Mouse (Mus musculus) spleen, adult 2 months (tissue): ENCODE results near the gene Otp. TPM values are rescaled to one million over a fixed set of nuclear protein-coding genes. Genes with fewer than 3 reads are reported as not detected.

ENCODE experiments used
- DNase-seq, 2 experiments: peaks; one replicate each; pipeline versions ENCODE4 v3.0.0 to v3.0.0-alpha.2; 2012 to 2021; ENCODE audit warnings: low spot score in 2 of 2, low read depth in 1 of 2
- H3K27ac ChIP-seq: fragments of 200-500 bp; 2 replicates; pipeline ENCODE4 v1.5.1; 2012; ENCODE audit warnings: low read length, inconsistent platforms; ENCODE audit not compliant: insufficient read depth
- H3K27me3 ChIP-seq: fragments of 200-500 bp; 2 replicates; pipeline ENCODE4 v1.6.1; 2012; ENCODE audit warnings: mild to moderate bottlenecking, moderate library complexity, low read length, inconsistent platforms; ENCODE audit not compliant: control insufficient read depth, insufficient read depth
- H3K36me3 ChIP-seq: fragments of 200-500 bp; 2 replicates; pipeline ENCODE4 v1.6.1; 2012; ENCODE audit warnings: mild to moderate bottlenecking, low read length, inconsistent platforms; ENCODE audit not compliant: control insufficient read depth, insufficient read depth
- H3K4me1 ChIP-seq: fragments of 200-500 bp; 2 replicates; pipeline ENCODE4 v1.6.1; 2011; ENCODE audit warnings: inconsistent platforms; ENCODE audit not compliant: control insufficient read depth, insufficient read depth, insufficient read length
- H3K4me3 ChIP-seq: fragments of 200-500 bp; 2 replicates; pipeline ENCODE4 v1.5.1; 2011; ENCODE audit warnings: mild to moderate bottlenecking, inconsistent platforms; ENCODE audit not compliant: insufficient read depth, insufficient read length; ENCODE audit errors: extremely low read depth
- CTCF ChIP-seq: fragments of 200-500 bp; IDR thresholded peaks from 2 replicates; pipeline ENCODE4 v1.5.1; 2011; ENCODE audit warnings: mild to moderate bottlenecking, inconsistent platforms; ENCODE audit not compliant: insufficient read depth, insufficient read length, insufficient replicate concordance; ENCODE audit errors: extremely low read depth
- POLR2A ChIP-seq: fragments of 200-500 bp; IDR thresholded peaks from 2 replicates; pipeline ENCODE4 v1.6.1; 2011; ENCODE audit warnings: low read depth, low read length, inconsistent platforms
- WGBS: fragments of 180-500 bp; shearing (Covaris S2); methylation state at CpG from one replicate; pipeline ENCODE4 v1.1.7; 2018; 5-methylcytosine and 5-hydroxymethylcytosine counted together
- polyA plus RNA-seq: library from polyadenylated mRNA; depleted of rRNA; stranded (reverse); fragments of >200 nt; gene quantifications from 2 replicates; pipeline ENCODE4 v1.2.3, GENCODE M21; 2012

Gene Otp
- polyA plus RNA-seq, 1 experiment = not detected

DNA sequence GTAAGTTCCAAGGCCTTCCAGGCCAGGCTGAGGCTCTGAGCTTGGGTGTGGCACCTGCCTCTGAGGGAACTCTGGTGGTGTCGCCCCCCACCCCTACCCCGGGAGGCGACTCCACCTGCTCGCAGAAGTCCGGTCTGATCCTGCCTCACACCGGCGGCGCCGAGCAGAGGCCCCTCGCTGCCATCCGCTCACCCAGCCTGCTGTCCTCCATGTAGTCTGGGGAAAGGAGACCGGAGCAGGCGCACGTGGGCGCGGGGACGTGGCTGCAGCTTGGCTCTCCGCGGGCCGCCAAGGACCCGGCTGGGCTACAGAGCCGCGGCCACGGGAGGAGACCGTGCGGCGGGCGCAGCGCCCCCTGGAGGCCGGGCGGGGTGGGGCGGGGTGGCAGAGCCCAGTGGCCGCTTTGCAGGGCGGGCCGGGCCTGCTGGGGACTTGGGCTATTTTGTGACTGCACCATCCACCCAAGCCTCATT is 6.9 kb upstream of the Otp start:
- 3% methylated on average over 32 of the region's 35 CpGs for WGBS
- Histone ChIP-seq H3K4me1 (peaks cover 2% of the 10 kb centered on the region; the same call in 1 of the 2 replicates), H3K27me3 (peaks cover 32% of the 10 kb centered on the region), H3K27ac (no peak overlapping the region), H3K36me3 (no peaks in the 10 kb centered on the region), H3K4me3 (peak overlapping the region; percentile 6; the same call in 1 of the 2 replicates)
- DNase-seq = no peak
- TF ChIP-seq CTCF (peak; percentile 52; the same call in 1 of the 2 replicates), POLR2A (no peak)

DNA sequence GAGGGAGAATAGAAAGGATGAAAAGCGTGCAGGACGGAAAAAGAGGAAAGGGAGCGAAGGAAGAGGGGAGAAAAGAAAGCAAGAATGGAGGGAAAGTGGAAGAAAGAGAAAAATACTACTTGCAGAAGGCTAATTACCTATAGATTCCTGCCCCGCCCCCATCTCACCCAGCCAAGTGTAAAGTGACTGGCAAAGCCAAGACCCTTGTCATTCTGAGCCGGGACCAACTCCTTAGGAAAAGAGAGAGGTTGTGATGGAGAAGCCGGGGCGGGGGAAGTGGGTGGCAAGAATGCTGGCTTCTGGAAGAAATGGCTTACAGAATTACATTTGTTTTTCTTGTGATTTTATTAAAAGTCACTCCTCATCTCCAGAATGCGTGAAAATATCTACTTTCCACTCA is 5.9 kb upstream of the Otp start:
- peaks cover 2% of the 10 kb centered on the region; the same call in 1 of the 2 replicates for H3K4me1 ChIP-seq
- no peak overlapping the region for H3K27ac ChIP-seq
- TF ChIP-seq POLR2A = no peak
- TF ChIP-seq CTCF = no peak
- no peaks in the 10 kb centered on the region for H3K36me3 ChIP-seq
- H3K4me3 ChIP-seq = no peak overlapping the region
- WGBS = 22% methylated on average over 8 of the region's 8 CpGs
- peaks cover 36% of the 10 kb centered on the region for H3K27me3 ChIP-seq
- DNase-seq = no peak

DNA sequence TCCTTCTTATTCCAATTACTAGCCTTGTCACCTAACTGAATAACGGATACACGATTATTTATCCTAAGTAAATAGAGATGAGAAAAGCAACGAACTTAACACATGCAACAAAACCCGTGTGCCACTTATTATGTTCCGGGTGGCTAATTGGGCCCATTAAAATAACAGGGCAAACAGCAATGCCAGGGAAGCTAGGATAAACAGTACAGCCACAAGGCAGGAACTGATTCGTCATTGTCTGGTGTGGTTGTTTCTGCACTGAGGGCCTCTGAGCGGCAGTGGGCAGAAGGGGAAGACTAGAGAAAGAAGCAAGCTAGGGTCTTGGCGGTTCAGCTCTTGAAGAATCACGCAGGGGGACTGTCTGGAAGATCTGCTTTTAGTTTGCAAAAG is 5.3 kb upstream of the Otp start:
- Histone ChIP-seq H3K4me3 (no peak overlapping the region), H3K27me3 (peaks cover 36% of the 10 kb centered on the region), H3K27ac (no peak overlapping the region), H3K36me3 (no peaks in the 10 kb centered on the region), H3K4me1 (peaks cover 2% of the 10 kb centered on the region; the same call in 1 of the 2 replicates)
- no peak for DNase-seq
- 6% methylated on average over 9 of the region's 9 CpGs for WGBS
- no peak for TF ChIP-seq CTCF
- TF ChIP-seq POLR2A = no peak

DNA sequence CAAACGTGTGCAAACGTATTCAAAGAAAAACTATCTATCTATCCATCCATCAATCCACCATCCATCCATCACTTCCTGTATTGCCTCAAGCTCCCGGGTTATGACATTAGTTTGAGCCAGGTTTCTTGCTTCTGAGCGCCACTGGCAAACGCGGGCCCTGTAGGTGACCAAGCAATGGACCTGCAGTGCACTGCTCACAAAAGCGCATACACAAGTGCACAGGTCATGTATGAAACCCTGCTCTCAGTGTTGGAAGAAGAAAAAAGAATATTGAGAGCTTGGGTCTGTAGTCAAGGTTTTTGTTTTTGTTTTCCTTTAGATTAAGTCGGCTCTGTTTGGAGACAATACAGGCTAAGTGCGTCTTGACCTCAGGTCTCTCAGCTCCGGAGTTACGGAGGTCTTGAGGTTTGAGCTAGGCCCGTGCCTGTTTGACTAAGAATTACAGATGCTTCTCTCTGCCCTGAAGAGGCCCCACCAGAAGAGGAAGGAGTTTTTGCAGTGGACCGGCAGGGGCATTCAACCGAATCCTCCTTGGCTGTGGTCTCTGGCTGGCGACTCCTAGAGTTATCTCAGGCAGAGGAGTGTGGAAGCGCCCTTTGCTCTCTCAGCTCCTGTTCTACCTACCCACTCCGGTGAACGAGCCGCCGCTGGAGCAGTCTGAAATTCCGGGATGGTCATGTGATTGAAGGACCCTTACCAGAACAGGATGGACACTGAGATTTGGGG is 4.8 kb upstream of the Otp start:
- Histone ChIP-seq H3K27me3 (peaks cover 40% of the 10 kb centered on the region), H3K4me3 (no peak overlapping the region), H3K4me1 (peaks cover 2% of the 10 kb centered on the region; the same call in 1 of the 2 replicates), H3K27ac (no peak overlapping the region), H3K36me3 (no peaks in the 10 kb centered on the region)
- no peak for DNase-seq
- 5% methylated on average over 21 of the region's 21 CpGs for WGBS
- no peak for TF ChIP-seq CTCF

DNA sequence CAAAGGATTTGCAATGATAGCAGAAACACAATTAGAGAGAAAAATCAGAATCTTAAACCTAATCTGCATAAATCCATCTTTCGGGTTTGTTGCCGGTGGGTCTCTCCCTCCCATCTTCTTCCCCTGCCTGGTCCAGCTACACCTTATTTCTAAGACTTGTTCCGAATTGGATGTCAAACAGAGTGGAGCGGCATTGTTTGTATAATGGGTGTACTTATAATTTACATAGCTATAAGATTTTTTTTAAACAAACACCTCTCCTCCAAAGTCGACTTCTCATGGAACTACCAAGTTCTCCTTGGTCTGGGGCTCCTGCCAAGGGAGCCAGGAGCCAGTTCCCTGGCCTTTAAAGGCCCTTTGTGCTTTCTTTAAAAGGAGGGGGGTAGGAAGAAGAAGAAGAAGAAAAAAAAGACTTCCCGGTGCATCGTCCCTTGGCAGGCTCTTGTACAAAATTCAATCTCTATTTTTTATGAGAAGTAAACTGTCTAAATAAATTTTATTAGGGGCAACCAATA is 3.5 kb upstream of the Otp start:
- H3K4me1 ChIP-seq = peaks cover 2% of the 10 kb centered on the region; the same call in 1 of the 2 replicates
- DNase-seq = no peak
- WGBS = 11% methylated on average over 7 of the region's 7 CpGs
- H3K36me3 ChIP-seq = no peaks in the 10 kb centered on the region
- H3K4me3 ChIP-seq = no peak overlapping the region
- no peak overlapping the region for H3K27ac ChIP-seq
- H3K27me3 ChIP-seq = peaks cover 47% of the 10 kb centered on the region
- TF ChIP-seq CTCF (no peak), POLR2A (no peak)

DNA sequence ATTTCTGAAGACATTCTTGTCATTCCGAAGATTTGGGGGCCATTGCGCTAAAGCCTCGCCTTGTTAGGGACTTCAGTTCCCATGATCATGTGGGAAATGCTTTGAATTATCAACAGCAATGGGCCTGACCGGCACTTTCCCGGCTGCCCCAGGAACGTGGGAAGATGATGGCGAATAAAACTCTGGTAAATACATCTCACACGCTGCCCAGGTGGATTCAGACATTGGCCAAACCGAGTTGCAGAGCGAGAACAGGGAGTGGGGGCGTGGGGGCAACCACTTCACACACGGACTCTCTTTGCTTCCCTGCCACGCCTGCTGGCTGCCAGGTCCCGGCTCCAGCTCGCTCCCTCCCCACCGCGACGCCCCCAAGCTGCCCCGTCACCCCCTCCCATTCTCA is 3.0 kb upstream of the Otp start:
- Histone ChIP-seq H3K4me1 (peaks cover 2% of the 10 kb centered on the region; the same call in 1 of the 2 replicates), H3K27me3 (peaks cover 52% of the 10 kb centered on the region), H3K36me3 (no peaks in the 10 kb centered on the region), H3K27ac (no peak overlapping the region), H3K4me3 (no peak overlapping the region)
- DNase-seq = no peak
- 10% methylated on average over 19 of the region's 19 CpGs for WGBS
- TF ChIP-seq CTCF (no peak), POLR2A (no peak)

DNA sequence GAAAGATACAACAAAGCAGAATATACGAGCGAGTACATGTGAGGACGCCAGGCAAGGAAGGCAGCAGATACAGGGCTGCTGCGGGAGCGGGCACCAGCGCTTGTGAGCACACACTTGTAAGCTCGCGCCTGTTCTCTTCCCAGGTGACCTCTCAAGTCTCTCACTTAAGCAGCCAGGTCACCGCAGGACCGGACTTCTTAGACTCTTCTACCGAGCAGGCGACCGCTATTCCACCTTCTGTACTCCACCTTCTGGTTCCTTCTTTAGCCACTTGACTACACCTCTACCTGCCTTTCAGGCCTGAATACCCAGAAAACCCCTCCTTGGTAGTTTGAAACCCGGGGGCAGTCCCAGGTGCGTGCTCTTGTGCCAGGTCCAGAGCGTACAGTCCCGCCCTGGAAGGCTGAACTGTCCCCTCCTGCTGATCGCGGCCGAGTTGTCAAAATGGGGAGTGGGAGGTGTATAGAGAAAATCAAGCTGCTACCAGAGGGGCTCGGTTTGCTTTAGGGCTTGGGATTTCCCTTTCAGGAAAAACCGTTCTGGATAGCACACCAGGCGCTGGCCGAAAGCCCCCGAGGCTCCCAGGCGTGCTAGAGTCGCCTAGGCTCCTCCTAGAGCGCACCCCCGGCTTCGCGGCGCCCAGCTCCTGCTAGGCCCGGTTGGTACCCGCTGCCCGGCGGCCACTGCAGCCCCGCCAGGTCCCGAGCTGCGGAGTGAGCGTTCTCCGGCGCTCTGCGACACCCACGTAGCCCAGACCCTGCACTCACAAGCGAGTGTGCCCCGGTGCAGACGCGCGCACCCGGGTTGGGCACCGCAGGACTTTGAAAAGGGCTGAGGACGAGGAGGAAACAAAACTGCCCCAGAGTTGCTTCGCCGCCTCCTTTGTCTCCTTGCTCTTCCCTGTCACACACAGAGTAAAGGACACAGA is 2.0 kb upstream of the Otp start:
- no peak for DNase-seq
- no peaks in the 10 kb centered on the region for H3K36me3 ChIP-seq
- peaks cover 51% of the 10 kb centered on the region for H3K27me3 ChIP-seq
- H3K4me1 ChIP-seq = peaks cover 2% of the 10 kb centered on the region; the same call in 1 of the 2 replicates
- no peak overlapping the region for H3K27ac ChIP-seq
- TF ChIP-seq POLR2A = no peak
- TF ChIP-seq CTCF = no peak
- WGBS = 5% methylated on average over 54 of the region's 54 CpGs
- no peak overlapping the region for H3K4me3 ChIP-seq
